Mouse (Mus musculus): Measurements from ENCODE around the gene Zfp91.

Gene Zfp91

DNA sequence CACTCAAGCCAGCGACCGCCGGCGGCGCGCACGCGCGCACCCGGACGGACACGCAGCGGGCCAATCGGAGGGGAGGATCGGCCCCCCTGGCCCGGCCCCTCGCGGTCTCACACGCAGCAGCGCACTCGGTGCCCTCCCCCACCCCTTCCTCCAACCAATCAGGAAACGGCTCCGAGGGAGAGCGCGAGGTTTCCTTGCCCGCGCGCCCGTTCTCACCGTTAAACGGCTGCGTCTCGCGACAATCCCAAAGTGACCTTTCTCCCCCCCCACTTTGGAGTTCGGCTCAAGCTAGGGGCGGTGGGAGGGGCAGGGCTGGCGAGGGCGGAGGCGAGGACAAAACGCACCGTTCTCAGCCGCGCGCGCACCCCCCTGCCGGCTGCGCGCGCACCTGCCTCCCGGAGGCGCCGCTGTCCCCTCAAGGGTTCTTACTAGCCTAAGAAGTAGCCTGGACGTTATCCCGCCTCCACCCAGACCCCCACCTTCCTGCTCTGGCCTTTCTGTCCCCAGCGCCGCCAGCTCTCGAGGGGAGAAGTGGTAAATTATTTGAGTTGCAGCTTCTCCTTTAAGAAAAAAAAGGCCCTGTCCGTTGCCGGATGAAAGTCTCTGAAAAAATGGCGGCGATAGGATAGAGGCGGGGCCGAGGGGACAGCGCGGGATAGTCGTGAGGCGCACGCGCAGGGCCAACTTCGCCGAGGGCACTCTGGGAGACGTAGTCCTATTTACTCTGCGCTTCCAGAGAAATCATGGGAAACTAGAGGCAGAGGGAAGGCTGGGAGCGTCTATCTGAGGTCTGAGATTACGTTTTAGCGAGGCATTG, at the start of gene Zfp91, which contains the start of gene Lpxn:
Gene Zfp91, minus strand, starts transcription at position 616 of the 817 bp plus-strand sequence.
Gene Lpxn, plus strand, starts transcription at position 683 of the 817 bp plus-strand sequence.
- DNase-seq (ENCODE audit: low spot score in 2 of 2), result peak; percentile 95 to 96

- DNase-seq (ENCODE audit: low spot score in 2 of 2), result no peak
Observed at GRCm38 (mm10) chr19:12838507-12838906, 42.6 kb upstream of the Zfp91 start.

DNA sequence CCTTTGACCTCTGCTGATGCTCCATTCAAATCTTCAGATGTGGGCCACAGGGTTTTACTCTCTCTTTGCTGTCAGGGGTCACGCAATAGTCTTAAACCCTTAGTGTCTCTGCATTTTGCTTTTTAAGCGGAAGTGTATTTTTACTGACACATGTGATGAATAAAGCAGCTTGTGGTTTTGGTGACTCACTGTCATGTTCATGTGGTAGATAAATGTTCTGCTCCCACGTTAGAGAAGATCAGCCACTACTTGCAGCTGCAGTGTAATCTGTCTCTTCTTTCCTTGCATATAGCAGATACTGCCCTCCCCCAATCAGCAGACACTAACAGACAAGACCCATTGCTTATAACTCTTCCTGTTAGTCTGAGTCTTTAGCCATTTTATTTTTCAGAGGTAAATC, 37.7 kb upstream of the Zfp91 start:
- DNase-seq (ENCODE audit: low spot score in 2 of 2), result peak; percentile 11 to 34

DNA sequence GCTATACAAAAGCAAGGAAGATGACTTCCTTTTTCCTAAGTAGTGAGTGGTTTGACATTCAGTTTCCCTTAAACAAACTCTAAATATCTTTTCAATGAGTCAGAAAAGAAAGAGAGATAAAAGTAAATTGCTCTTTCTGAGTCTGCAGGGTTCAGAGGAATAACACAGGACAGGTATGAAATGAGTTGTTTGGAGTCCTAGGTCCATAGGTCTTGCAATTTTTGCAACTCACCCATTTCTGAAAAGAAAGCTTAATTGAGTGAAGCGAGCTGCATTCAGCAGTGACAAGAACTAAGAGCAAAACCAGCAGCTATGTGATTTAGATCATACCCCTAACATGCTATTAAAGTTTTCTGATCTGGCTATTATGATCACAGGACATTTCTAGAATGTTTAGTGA, 35.6 kb upstream of the Zfp91 start:
- no peak for DNase-seq (ENCODE audit: low spot score in 2 of 2)

DNA sequence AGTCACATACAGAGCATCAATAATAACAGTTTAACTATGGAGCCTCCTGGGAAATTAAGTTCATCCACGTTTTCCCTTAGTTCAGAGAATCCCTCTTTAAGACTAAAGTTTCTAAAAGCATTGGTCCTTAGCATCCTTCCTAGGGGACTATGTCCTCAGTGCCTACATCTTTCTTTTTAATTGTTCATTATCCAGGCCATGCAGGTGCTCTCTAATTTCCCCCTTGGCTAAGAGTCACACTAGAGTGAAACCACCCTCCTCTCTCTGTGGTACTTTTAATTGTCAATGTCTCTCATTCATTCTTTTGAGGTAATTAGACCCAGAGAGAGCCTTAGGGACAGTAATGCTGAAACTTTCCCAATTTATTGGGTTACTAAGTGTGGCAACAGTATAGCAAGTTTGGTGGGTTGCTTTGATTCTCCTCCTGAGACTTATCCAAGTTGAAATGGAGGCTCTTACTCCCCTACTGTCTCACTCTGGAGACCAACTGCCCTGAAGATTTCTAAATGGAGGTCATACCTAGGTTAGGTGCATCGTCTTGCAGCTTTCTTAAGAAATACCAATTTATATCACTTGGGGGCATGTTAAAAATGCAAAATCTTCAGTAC, 35.0 kb upstream of the Zfp91 start:
- DNase-seq (ENCODE audit: low spot score in 2 of 2), result no peak

GRCm38 (mm10) chr19:12824549-12824948, 28.6 kb upstream of the Zfp91 start:
- DNase-seq (ENCODE audit: low spot score in 2 of 2), result peak in 1 of 2 experiments; percentile 39

DNA sequence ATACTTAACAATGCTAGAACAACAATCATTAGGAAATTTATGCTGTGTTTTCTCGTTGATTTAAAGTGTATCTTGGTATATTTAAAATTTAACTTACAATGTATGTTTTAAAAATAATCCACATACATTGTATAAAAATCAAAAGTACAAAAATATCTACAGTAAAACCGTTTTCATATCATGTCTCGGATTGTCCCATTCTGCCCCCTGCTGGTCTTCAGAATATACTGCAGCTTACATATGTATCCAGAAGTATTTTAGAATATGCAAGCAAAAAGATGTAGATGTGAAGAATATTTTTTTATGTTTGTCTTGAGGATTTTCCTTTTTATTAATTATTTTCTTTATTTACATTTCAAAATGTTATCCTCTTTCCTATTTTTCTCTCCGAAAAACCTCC, 24.5 kb upstream of the Zfp91 start:
- peak in 1 of 2 experiments; percentile 60 for DNase-seq (ENCODE audit: low spot score in 2 of 2)

DNA sequence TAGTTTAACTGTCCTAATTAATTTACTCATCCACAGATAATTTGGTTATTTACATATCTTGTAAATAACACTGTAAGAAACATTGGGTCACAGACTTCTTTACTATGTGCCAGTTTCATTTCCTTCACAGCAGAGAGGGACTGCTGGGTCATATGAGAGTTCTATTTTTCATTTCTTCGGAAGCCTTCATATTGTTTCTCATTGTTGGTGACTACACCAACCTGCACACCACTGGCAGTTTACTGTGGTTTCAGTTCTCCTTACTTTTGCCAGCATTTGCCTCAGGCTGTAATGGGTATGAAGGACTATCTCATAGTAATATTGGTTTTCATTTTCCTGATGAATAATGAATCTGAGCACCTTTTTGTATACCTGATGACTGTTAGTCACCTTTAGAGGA, 22.6 kb upstream of the Zfp91 start:
- DNase-seq (ENCODE audit: low spot score in 2 of 2), result no peak

DNA sequence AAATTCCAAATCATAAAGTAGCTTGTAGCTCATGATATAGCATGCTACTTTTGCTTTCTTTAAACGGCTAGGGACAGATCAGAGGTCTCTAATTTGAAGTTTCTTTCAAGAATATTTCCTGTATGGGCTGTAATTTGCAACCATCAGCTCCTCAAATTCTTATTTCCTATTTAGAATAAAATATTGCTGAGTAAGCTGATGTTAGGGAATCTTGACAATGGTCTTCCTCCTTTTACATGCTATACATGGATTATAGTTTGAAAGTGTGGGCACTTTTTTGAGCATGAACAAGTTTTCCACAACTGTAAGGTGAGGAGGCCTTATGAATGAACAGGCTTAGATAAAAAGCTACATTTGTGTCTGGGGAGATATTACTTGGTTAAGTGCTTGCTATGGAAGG, 18.0 kb upstream of the Zfp91 start:
- DNase-seq (ENCODE audit: low spot score in 2 of 2), result no peak

DNA sequence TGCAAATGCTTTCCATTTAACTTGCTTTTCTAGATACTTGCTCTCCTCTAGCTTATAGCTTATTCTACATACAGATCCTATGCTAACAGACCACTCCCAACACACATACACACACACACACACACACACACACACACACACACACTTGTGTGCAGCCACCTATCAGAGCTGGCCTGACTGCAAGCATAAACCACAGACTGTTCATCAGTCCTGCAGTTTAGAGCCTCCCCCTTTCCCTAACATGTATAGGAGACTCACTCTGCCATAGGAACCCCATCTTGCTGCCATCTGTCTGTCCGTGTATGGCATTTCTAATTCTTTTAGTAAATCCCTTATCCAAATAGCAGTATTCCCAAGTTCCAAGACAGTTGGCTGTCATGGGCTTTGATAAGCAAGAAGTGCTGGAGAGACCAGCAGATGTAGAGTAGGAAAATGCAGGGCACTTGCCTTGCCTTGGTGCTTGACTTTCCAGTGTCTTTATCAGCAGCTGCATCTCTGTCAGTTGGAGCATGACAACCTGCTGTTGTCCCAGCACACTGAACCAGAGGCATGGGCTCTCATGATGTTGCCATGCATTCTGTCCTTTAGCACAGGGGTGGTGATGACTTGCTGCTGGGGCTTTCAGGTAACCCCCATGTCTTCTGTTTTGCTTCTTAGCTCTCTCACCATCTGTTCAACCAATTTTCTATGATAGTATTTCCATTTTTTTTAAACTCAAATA, 16.9 kb upstream of the Zfp91 start:
- no peak for DNase-seq (ENCODE audit: low spot score in 2 of 2)

- DNase-seq (ENCODE audit: low spot score in 2 of 2), result no peak
Observed at GRCm38 (mm10) chr19:12806214-12806613, 10.3 kb upstream of the Zfp91 start.

DNA sequence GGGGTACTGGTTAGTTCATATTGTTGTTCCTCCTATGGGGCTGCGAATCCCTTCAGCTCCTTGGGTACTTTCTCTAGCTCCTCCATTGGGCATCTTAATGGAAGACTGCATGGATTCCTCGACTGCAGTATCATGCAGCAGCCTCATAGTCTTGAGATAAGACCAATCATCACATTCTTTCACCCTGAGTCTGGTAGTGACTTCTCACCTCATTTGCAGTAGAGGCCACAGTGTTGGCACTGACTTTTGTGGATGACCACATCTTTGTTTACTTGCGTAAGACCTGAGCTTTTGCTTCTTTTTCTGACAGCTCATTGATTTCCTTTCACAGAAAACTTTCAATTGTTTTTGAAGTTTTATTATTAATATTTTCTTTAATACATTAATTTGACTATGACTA, 9.8 kb upstream of the Zfp91 start:
- no peak for DNase-seq (ENCODE audit: low spot score in 2 of 2)

DNA sequence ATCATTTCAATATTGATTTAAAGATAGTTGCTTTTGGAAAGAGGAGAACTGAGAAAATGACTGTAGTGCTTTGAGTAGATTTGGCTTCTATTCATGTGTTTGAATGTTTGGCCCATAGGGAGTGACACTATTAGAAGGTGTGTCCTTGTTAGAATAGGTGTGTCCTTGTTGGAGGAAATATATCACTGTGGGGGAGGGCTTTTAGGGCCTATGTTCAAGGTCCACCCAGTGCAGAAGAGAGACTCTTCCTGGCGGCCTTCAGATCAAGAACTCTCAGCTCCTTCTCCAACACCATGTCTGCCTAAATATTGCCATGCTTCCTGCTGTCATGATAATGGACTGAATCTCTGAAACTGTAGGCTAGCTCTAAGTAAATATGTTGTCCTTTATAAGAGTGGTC, 8.3 kb upstream of the Zfp91 start:
- DNase-seq (ENCODE audit: low spot score in 2 of 2), result no peak

- no peak for DNase-seq (ENCODE audit: low spot score in 2 of 2)
Observed at GRCm38 (mm10) chr19:12802830-12803229, 6.9 kb upstream of the Zfp91 start.

DNA sequence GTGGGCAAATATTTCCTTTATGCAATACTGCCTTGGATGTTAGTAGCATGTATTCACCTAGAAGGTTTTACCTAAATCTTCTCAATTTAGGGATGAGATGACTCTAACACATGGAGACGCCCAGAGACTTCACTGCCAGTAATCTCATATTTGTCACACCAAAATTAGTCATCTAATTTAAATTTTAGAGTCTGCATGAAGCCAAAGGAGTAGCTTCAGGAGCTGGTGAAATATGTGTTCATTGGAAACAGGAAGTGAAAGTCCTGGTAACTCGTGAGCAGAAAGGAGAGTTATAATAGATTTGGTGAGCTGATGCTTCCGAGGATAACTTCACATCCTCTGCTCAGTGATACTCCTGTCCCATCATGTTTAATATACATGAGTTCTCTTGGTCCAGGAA, 5.1 kb upstream of the Zfp91 start:
- DNase-seq (ENCODE audit: low spot score in 2 of 2), result no peak

GRCm38 (mm10) chr19:12800621-12801020, 4.7 kb upstream of the Zfp91 start:
- DNase-seq (ENCODE audit: low spot score in 2 of 2), result no peak

DNA sequence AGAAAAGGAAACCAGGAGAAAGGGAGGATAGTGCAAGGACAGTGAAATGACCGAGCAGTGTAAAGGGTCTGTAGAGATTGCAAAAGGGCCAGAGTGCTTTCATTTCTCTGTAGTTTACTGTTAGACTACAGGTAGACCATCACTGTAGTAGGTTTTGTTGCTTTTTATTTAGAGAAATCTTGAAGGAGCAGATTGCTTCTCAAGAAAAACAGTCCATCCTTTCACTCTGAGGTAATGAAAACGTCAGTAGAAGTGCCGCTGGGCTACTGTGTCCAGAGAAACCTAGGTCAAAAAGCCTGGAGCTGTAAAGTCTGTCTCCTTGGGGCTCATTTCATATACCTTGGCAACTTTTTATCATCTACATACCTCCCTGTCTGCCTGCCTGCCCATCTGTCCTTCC, 3.2 kb upstream of the Zfp91 start:
- DNase-seq (ENCODE audit: low spot score in 2 of 2), result no peak

GRCm38 (mm10) chr19:12798404-12798803, 2.5 kb upstream of the Zfp91 start:
- DNase-seq (ENCODE audit: low spot score in 2 of 2), result peak; percentile 17 to 44

DNA sequence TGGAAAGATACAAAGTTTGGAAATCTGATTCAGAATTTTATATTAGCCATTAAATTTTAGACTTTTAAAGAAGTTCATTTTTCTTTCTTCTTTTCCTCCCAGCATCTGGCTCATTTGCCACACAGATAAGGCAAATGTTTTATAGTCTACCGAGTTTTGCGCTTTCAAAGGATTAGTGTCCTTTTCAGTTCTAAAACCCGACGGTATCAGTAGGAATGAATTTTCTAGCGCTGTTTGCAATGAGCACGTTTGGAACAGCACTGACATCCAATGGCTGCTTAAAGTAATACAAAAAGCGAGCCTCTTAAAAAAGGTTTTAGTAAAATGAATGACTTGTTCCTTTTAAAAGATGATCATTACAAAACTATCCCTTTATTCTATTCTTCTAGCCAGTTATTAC, 1.1 kb upstream of the Zfp91 start:
- peak in 1 of 2 experiments; percentile 23 for DNase-seq (ENCODE audit: low spot score in 2 of 2)

- peak; percentile 64 to 73 for DNase-seq (ENCODE audit: low spot score in 2 of 2)
Observed at GRCm38 (mm10) chr19:12796328-12796931, 504 bp upstream of the Zfp91 start.

GRCm38 (mm10) chr19:12795110-12795509, 816 bp downstream of the Zfp91 start:
- no peak for DNase-seq (ENCODE audit: low spot score in 2 of 2)
